Mouse (Mus musculus) retina, postnatal 7 days (tissue): ENCODE results near the gene Olfr1341.

Source experiments
- DNase-seq: peaks from one replicate; pipeline ENCODE4 v3.0.0-alpha.2; 2012; ENCODE audit warnings: low read depth, low spot score

Gene Olfr1341

DNA sequence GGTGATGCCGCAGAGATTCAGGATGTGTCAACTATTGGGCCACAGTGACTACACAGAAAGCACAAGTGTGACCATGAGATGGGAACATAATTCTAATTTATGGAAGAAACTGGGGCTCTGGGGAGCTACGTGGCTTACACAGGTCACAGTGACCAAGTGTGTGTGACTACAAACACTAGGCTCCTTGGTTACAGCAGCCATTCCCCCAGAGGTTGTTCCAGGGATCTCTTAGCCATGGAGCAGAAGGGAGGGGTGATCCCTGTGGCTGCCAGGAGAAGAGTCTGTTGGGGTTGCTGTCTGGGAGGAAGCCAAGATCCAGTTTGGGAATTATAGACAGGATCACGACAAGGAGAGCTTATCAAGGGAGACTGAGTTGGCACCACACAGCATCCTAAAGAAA lies at the start of gene Olfr1341:
Gene Olfr1341 (plus strand): TSS at position 301 of the 400 bp plus-strand sequence.
- DNase-seq: no peak

DNA sequence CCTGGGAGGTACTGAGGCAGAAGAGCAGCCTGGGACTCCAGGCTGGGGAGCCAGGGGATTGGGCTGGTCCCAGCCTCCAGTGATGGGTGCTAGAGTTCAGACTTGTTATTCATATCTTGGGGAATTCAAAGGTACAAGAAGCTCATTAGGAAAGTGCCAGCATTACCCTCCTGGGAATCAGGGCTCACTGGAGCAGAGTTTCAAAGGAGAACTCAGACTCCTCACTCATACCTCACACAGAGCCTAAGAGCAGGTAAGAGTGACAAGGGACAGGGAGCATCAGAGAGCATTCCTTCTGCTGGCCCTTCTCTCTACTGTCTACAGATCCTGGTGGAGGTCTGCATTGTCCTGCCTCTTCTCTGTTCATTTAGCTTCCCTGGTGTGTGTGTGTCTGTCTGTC lies 44.7 kb upstream of the Olfr1341 start, which contains the start of gene Olfr62:
Gene Olfr62 (plus strand): TSS at position 301 of the 400 bp plus-strand sequence.
- DNase-seq: no peak

DNA sequence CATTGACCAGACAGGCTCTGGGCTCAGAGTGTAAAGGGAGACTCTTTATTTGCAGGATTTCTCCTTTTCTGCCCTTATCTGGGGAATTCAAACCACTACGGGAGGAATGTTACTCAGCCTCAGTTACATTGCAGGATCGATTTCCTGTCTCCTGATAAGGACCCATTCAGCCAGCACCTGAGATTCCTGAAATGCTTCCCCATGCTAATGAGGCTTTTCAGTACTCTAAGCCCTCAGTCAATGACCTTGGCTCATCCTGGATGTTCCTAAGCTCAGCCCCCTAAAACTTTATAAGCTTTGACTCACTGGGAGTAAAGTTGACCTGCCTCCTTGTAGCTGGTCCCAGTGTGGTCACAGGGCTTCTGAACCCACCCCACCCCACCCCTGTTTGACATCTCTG lies 16.2 kb upstream of the Olfr1341 start:
- DNase-seq: no peak

DNA sequence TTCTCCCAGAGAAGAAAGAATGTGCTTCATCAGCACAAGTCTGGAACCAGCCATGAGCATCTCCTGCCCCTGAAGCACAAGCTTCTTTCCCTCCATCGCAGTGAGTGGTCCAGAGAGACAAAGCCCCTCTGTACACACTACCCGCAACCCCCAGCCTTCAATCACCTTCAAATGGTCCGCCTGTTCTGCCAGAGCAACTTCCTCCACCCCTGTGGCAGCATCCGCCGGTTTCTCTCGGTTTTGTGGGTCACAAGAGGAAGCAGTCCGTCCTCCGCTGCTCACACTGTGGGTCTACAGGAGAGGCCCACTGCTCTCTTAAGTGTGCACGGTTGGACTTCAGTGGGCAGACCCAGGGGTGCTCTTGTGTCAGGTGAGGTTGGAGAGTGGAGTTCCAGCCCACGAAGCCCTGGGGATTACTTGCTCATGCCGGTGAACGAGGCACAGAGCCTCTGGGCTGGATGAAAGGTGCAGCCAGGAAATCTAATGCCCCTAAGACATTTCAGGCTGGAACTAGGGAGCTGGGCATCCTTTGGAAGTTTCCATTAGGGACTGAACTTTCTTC lies 10.8 kb upstream of the Olfr1341 start, which contains the start of gene Olfr1342:
Gene Olfr1342 (minus strand): TSS at position 345 of the 562 bp plus-strand sequence.
- DNase-seq: no peak

DNA sequence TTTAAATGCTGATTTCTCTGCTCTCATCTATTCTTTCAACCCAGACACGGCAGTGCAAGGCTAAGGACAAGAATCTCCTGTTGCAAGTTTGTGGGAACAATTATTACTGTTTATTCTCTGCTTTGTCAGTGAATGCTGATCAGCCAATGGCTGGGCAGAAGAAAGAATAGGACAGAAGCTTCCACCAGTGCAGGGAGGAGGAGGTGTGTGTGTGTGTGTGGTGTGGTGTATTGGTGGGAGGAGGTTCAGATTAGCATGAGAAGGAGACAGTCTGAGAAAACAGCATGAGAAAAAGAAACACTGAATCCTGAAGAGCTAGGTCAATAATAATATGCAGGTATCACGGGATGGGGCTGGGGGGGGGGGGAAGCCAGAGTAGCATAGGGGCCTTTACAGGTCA lies 9.5 kb upstream of the Olfr1341 start:
- DNase-seq: no peak

DNA sequence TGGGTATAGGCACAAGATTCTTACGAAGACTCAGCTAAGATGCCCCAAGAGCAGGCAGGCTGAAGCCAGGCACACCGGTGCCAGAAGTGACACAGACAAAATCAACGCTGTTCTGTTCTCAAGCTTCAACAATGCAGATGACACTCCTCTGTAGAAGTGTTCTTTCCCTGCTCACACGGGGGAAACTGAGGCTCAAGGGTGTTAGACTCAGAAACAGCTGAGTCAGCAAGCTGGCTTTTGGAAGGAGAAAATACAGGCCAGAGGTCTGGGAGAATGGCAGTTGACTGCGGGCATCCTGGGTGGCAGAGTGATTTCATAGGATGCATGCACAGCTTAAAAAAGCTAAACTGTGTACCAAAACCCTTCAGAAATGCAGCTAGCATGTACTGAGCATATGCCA lies 4.8 kb downstream of the Olfr1341 start:
- DNase-seq: no peak

DNA sequence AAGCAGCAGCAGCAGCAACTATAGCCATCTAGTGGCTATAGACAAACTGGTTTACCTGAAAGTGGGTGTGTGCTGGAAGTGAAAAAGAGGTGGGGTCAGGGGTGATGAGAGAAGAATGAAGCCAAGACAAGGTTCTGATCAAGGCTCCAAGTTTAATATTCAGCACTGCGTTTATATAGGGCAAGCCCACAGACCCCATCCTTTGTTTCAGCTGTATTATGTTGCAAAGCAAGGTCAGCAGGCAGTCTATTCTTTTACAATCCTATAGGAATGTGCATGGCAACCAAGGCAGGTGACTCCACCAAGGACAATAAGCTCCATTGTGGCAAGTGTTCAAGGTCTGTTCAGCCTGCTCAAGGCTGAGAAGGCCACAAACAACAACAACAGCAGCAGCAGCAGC lies 8.3 kb downstream of the Olfr1341 start:
- DNase-seq: no peak

DNA sequence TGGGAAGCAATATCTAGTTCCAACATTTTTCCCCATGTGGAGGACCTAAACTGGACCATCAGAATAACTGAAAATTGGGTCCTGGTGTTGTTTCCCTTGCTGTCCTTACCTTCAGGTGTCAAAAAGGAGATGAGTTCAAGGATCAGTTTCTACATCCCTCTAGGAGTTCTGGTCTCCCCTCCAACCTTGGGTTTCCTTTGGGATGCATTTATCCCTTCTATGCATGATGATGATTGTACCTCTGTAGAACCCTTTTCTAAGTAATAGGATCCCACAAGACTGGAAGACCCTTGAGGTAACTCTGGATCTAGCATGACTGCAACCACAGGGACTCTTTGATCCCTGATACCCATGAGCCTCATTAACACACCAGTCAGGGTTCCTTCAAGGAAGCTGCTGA lies 16.5 kb downstream of the Olfr1341 start, which contains the start of gene Olfr1340:
Gene Olfr1340 (plus strand): TSS at position 301 of the 400 bp plus-strand sequence.
- DNase-seq: no peak

DNA sequence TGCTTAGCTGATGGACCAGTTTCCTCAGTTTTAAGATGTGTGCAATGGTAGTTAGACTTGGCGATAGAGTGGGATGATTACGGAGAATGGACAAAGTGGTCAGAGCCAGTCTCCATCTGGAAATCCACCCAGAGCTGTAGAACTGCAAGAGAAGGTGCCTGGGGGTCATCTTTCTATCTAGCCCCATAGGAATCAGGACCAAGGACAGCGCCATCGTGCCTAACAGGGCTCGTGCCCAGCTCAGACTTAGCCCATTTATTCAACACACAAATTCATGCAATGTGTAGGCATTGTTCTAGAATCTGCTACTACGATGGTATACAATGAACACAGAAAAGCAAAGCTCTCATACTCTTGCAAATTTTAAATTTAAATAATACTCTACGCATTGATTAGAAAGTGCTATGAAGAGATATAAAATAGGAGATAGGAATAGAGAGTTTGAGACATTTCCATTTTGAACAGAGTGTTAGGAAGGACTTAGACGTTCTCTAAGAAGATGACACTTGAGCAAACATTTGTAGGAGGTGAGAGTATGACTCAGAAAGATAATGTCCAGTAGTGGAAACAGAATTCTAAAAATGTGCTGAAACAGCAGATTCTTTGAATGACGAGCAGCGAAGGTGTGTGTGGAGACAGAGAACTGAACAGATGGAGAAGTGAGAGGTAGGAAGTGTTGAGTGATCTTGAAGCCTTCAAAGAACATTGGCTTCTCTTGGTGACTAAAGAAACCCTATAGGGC lies 18.6 kb downstream of the Olfr1341 start:
- DNase-seq: no peak

DNA sequence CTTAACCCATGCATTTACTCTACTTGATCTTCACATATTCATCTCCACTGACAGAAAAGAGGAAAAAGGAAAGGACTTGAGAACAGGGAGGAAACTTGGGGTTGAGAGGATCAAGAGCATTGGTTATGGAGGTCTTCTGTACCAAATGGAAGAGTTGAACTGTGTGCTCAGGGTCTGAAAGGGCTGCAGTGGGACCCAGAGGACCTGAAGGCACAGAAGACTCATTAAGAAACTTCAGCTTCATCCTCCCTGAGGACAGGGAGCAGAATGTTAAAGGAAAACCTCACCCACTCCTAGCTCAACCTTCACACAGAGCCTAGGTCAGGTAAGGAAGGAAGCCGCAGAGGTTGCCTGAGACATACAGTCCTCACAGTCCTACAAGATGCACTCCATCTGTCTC lies 28.6 kb downstream of the Olfr1341 start, which contains the start of gene Olfr1339:
Gene Olfr1339 (plus strand): TSS at position 301 of the 400 bp plus-strand sequence.
- no peak for DNase-seq

DNA sequence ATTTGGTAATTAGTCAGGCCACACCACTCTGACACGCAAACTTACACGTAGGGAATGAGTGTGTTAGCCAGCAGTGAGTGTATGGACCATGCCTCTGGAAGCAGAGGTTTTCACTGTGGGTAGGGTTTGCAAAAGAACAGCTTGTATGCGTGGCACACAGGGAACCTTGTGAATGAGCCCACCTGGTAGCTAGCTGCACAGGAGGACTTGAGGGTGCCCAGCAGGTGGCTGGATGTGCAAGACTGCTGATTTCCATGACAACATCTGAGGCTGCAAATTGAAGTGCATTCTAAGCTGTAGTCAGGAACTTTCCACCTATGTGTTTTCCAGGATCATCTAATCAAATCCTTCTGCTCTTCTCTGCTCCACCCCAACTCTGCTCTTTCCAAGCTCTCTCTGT lies 36.3 kb downstream of the Olfr1341 start:
- no peak for DNase-seq

DNA sequence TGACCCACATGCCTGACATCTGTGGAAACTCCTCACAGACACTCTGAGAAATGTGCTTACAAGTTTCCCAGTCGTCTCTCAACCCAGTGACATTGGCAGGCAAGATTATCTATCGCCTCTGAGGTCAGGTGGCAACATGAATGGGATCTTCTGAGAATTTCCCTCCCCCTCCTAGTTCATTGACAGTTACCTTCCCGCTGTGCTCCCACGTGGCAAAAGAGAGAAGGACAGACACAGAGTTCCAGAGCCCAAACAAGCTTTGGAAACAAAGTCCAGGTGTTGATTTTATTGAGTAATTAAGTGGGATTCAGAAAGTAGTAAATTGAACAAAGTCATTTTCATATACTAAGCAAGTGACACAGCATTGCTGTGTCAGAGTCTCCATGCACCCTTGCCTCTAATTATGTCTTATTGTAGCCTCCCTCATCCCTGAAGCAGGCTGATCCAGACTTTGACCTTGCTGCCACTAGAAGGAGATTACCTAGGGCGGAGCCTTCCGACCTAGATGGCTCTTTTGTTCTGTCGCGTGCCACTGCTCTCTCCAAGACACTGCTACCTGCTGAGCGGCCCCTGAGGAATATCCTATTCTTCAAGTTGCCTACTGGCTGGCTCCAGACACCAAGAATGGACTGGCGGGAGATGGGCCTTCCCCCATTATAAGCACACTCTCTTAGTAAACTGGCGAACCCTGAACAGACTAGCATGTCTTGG lies 37.8 kb downstream of the Olfr1341 start:
- DNase-seq: no peak

DNA sequence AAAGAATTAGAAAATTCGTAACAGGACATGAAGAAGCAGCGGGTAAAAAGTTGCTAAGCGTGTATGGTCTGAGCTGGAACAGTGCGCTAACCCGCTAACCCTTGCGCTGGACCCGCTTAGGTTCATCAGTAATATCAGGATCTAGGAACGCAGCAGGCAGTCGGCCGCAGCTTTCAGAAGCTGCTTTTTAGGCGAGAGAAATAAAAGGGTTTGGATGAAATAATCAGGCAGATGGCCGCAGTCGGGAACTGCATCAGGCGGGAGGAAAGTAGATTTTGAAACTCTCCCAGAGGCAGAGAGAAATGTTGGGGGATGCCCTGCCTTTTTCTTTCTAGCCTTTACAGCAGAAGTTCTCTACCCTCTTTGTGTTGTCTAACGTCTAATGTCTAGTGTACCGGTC lies 38.6 kb downstream of the Olfr1341 start:
- no peak for DNase-seq

DNA sequence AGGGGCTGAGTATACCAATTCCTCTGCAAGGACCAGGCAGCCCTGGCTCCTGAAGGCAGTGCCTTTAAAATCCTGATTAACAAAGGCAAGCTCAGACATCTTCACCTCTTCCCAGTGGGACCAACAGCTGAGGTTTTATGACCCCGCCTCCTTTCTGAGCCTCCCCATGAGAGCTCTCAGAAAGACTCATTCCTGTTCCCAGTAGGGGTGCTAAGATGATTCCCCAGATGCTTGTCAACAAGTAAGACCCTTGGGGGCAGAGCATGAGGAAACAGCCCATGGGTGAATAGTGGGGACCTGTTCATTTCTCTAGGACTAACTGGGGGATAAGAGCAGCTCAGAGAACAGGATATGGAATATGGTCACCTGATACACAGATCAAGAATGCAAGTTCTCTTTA lies 55.3 kb downstream of the Olfr1341 start, which contains the start of gene Olfr1338:
Gene Olfr1338 (minus strand): TSS at position 101 of the 400 bp plus-strand sequence.
- DNase-seq: no peak
